Mouse (Mus musculus): ENCODE measurements around the gene Olfr1134. TPM values are rescaled to one million over a fixed set of nuclear protein-coding genes. Genes with fewer than 3 reads are reported as not detected.

Olfr1134 gene
- not detected for polyA plus RNA-seq (2012; fragmentation: generic; extraction: Trizol)

DNA sequence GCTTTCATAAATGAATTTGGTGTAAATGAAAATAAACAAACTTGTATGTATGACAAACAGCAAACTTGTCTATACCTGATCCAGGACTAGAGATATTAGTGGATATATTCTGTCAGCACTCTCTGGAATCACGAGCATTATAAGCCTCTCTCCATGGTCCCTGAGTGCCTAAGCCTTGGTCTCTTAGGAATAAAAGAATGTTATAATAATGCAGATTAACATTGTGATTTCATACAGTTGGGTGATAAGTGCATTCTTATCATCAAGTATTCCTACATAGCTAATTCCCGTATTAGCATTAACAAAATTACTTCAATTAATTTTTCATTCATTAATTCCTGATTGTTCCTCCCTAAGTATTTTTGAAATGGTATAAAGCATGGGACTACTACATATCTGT, at the start of gene Olfr1134:
TSS of gene Olfr1134 (minus strand) at position 101 of the 400 bp plus-strand sequence.

DNA sequence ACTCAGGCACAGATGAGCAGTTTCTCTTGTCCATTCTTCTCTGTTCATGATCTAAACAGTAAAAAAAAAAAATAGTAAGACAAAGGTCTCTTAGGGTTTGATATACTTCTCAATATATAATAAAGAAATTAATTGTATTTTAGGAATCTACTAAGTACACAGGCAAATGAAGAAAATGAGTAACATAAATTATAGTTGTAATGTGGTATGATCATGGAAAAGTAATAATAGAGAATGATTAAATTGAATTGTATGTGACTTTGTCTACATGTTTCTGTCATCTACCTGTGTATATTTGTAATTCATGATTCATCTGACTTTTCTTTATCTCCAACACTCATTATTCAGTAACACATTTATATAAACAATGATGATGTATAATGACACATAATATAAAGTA, 35.6 kb upstream of the Olfr1134 start, which contains the start of gene Olfr1136:
TSS of gene Olfr1136 (minus strand) at position 101 of the 400 bp plus-strand sequence.

GRCm38 (mm10) chr2:87673564-87673963, 15.3 kb upstream of the Olfr1134 start, which contains the start of gene Olfr1135:
Gene Olfr1135, minus strand, starts transcription at chr2:87673664.

GRCm38 (mm10) chr2:87647274-87647673, 11.0 kb downstream of the Olfr1134 start, which contains the start of gene Olfr1133:
Gene Olfr1133, minus strand, starts transcription at chr2:87647374.

GRCm38 (mm10) chr2:87637435-87637834, 20.8 kb downstream of the Olfr1134 start, which contains the start of gene Olfr1132:
Gene Olfr1132, minus strand, starts transcription at chr2:87637535.

DNA sequence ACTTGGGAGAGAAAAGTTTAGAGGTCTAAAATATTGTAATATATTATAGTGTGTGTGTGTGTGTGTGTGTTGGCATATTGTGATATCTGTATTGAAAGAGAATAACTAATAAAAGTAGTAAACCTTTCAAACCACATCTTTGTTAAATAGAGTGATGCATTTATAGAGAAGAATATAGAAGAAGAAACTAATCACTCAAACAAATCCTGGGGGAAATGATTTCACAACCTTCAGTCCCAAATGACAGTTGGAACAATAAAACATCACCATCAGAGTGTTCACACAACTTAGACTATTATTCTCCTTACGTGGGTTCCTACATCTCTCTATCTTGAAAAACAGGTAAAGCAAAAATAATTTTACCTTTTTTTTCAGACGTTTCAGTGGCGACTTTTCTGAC, 31.5 kb downstream of the Olfr1134 start, which contains the start of gene Olfr1131:
TSS of gene Olfr1131 (plus strand) at position 301 of the 400 bp plus-strand sequence.

GRCm38 (mm10) chr2:87605912-87606311, 52.3 kb downstream of the Olfr1134 start, which contains the start of gene Olfr1130:
Gene Olfr1130, plus strand, starts transcription at chr2:87606212.

Other genes with a start within 250 kb of the Olfr1134 start
- not detected for gene Olfr1123, start 241.8 kb downstream of the Olfr1134 start, polyA plus RNA-seq (2012; fragmentation: generic; extraction: Trizol)
- gene Olfr1124, start 228.2 kb downstream of the Olfr1134 start, polyA plus RNA-seq (2012; fragmentation: generic; extraction: Trizol) = not detected
- gene Olfr1126, start 204.5 kb downstream of the Olfr1134 start, polyA plus RNA-seq (2012; fragmentation: generic; extraction: Trizol) = not detected
- not detected for gene Pramel7, start 161.4 kb downstream of the Olfr1134 start, polyA plus RNA-seq (2012; fragmentation: generic; extraction: Trizol)
- not detected for gene Pramel6, start 151.9 kb downstream of the Olfr1134 start, polyA plus RNA-seq (2012; fragmentation: generic; extraction: Trizol)
- not detected for gene Olfr153, start 126.7 kb downstream of the Olfr1134 start, polyA plus RNA-seq (2012; fragmentation: generic; extraction: Trizol)
- not detected for gene Olfr1128, start 112.9 kb downstream of the Olfr1134 start, polyA plus RNA-seq (2012; fragmentation: generic; extraction: Trizol)
- gene Olfr1129, start 84.6 kb downstream of the Olfr1134 start, polyA plus RNA-seq (2012; fragmentation: generic; extraction: Trizol) = not detected
- not detected for gene Olfr1130, start 52.2 kb downstream of the Olfr1134 start, polyA plus RNA-seq (2012; fragmentation: generic; extraction: Trizol)
- gene Olfr1131, start 31.4 kb downstream of the Olfr1134 start, polyA plus RNA-seq (2012; fragmentation: generic; extraction: Trizol) = not detected
- not detected for gene Olfr1132, start 20.9 kb downstream of the Olfr1134 start, polyA plus RNA-seq (2012; fragmentation: generic; extraction: Trizol)
- gene Olfr1133, start 11.1 kb downstream of the Olfr1134 start, polyA plus RNA-seq (2012; fragmentation: generic; extraction: Trizol) = not detected
- gene Olfr1135, start 15.2 kb upstream of the Olfr1134 start, polyA plus RNA-seq (2012; fragmentation: generic; extraction: Trizol) = not detected
- not detected for gene Olfr1136, start 35.5 kb upstream of the Olfr1134 start, polyA plus RNA-seq (2012; fragmentation: generic; extraction: Trizol)
- not detected for gene Olfr1137, start 54.7 kb upstream of the Olfr1134 start, polyA plus RNA-seq (2012; fragmentation: generic; extraction: Trizol)
- not detected for gene Olfr1138, start 81.5 kb upstream of the Olfr1134 start, polyA plus RNA-seq (2012; fragmentation: generic; extraction: Trizol)
- not detected for gene Olfr1140, start 85.3 kb upstream of the Olfr1134 start, polyA plus RNA-seq (2012; fragmentation: generic; extraction: Trizol)
- not detected for gene Olfr1141, start 95.5 kb upstream of the Olfr1134 start, polyA plus RNA-seq (2012; fragmentation: generic; extraction: Trizol)
- not detected for gene Olfr152, start 121.0 kb upstream of the Olfr1134 start, polyA plus RNA-seq (2012; fragmentation: generic; extraction: Trizol)
- gene Olfr1143, start 142.1 kb upstream of the Olfr1134 start, polyA plus RNA-seq (2012; fragmentation: generic; extraction: Trizol) = not detected
- not detected for gene Olfr1145, start 151.4 kb upstream of the Olfr1134 start, polyA plus RNA-seq (2012; fragmentation: generic; extraction: Trizol)
- not detected for gene Olfr1148, start 172.1 kb upstream of the Olfr1134 start, polyA plus RNA-seq (2012; fragmentation: generic; extraction: Trizol)
- gene Olfr1150-ps1, start 185.5 kb upstream of the Olfr1134 start, polyA plus RNA-seq (2012; fragmentation: generic; extraction: Trizol) = not detected
- not detected for gene Olfr1151, start 197.4 kb upstream of the Olfr1134 start, polyA plus RNA-seq (2012; fragmentation: generic; extraction: Trizol)
- not detected for gene Olfr1152, start 208.0 kb upstream of the Olfr1134 start, polyA plus RNA-seq (2012; fragmentation: generic; extraction: Trizol)
- not detected for gene Olfr1153, start 236.5 kb upstream of the Olfr1134 start, polyA plus RNA-seq (2012; fragmentation: generic; extraction: Trizol)
- not detected for gene Olfr1154, start 246.7 kb upstream of the Olfr1134 start, polyA plus RNA-seq (2012; fragmentation: generic; extraction: Trizol)

Data from C3H10T1/2 (cell line).